Mouse (Mus musculus): ENCODE data around the gene Zfp931. TPM values are rescaled to one million over a fixed set of nuclear protein-coding genes. Genes with fewer than 3 reads are reported as not detected.
"Not testable (repeated sequence)": the region's sequence is repeated elsewhere in the genome, so short reads cannot be mapped to it uniquely, and the experiment has no call there.

The Zfp931 gene
- polyA plus RNA-seq, 1 experiment from 2014 or later, result 18.8 TPM

GRCm38 (mm10) chr2:178023011-178023611, 55.2 kb downstream of the Zfp931 start, which contains the start of gene Zfp971:
TSS of gene Zfp971 (plus strand) at chr2:178023284.
- not testable (repeated sequence) for H3K36me3 ChIP-seq (ENCODE audit: control insufficient read depth, insufficient read depth, low read length); H3K9me3 ChIP-seq (replicated peaks; ENCODE audit: control insufficient read depth, low read length); ATAC-seq (ENCODE audit: insufficient read depth, low FRiP score); H3K27me3 ChIP-seq (ENCODE audit: control insufficient read depth, insufficient read depth, low read length); H3K4me1 ChIP-seq (ENCODE audit: control insufficient read depth, insufficient read depth, low read length)
- Histone ChIP-seq H3K27ac (ENCODE audit: low read length) (peak within 1 kb of the TSS; percentile 23; the same call in 1 of the 2 replicates), H3K4me2 (ENCODE audit: low read depth, low read length) (peak within 1 kb of the TSS; percentile 54), H3K4me3 (replicated peaks; ENCODE audit: low read length) (peak within 1 kb of the TSS; percentile 62), H3K9ac (ENCODE audit: low read length) (peak within 1 kb of the TSS; percentile 75)
- WGBS, result 2% methylated on average over 13 of the region's 15 CpGs

GRCm38 (mm10) chr2:178020773-178021172, 57.5 kb downstream of the Zfp931 start:
- H3K36me3 ChIP-seq (ENCODE audit: control insufficient read depth, insufficient read depth, low read length); H3K9me3 ChIP-seq (replicated peaks; ENCODE audit: control insufficient read depth, low read length); H3K27me3 ChIP-seq (ENCODE audit: control insufficient read depth, insufficient read depth, low read length); H3K27ac ChIP-seq (ENCODE audit: low read length); ATAC-seq (ENCODE audit: insufficient read depth, low FRiP score); H3K4me1 ChIP-seq (ENCODE audit: control insufficient read depth, insufficient read depth, low read length); H3K9ac ChIP-seq (ENCODE audit: low read length); H3K4me3 ChIP-seq (replicated peaks; ENCODE audit: low read length); H3K4me2 ChIP-seq (ENCODE audit: low read depth, low read length): not testable (repeated sequence)
- 73% methylated on average over 8 of the region's 8 CpGs for WGBS

GRCm38 (mm10) chr2:178019486-178019885, 58.8 kb downstream of the Zfp931 start:
- H3K4me3 ChIP-seq (replicated peaks; ENCODE audit: low read length); ATAC-seq (ENCODE audit: insufficient read depth, low FRiP score); H3K36me3 ChIP-seq (ENCODE audit: control insufficient read depth, insufficient read depth, low read length); H3K9ac ChIP-seq (ENCODE audit: low read length); H3K9me3 ChIP-seq (replicated peaks; ENCODE audit: control insufficient read depth, low read length); H3K4me1 ChIP-seq (ENCODE audit: control insufficient read depth, insufficient read depth, low read length); H3K27me3 ChIP-seq (ENCODE audit: control insufficient read depth, insufficient read depth, low read length); H3K27ac ChIP-seq (ENCODE audit: low read length); H3K4me2 ChIP-seq (ENCODE audit: low read depth, low read length): not testable (repeated sequence)
- WGBS, result 82% methylated on average over 3 of the region's 3 CpGs

Other genes with a start within 250 kb of the Zfp931 start
- gene Gm14325, start 238.1 kb downstream of the Zfp931 start, polyA plus RNA-seq (2015; fragmentation: Nextera tagmentation; extraction: Ambion mirVana), result 37.6 and 39.9 TPM in 2 replicates
- gene Gm14327, start 181.4 kb downstream of the Zfp931 start, polyA plus RNA-seq (2015; fragmentation: Nextera tagmentation; extraction: Ambion mirVana), result 4.3 and 4.6 TPM in 2 replicates
- gene Zfp972, start 152.9 kb downstream of the Zfp931 start, polyA plus RNA-seq (2015; fragmentation: Nextera tagmentation; extraction: Ambion mirVana), result 0.75 and 2.4 TPM in 2 replicates
- 15.8 and 17.7 TPM in 2 replicates for gene Gm14326, start 121.2 kb downstream of the Zfp931 start, polyA plus RNA-seq (2015; fragmentation: Nextera tagmentation; extraction: Ambion mirVana)
- 12.8 and 14.8 TPM in 2 replicates for gene Zfp971, start 55.2 kb downstream of the Zfp931 start, polyA plus RNA-seq (2015; fragmentation: Nextera tagmentation; extraction: Ambion mirVana)
- 1.9 and 3.2 TPM in 2 replicates for gene Phactr3, start 40.5 kb upstream of the Zfp931 start, polyA plus RNA-seq (2015; fragmentation: Nextera tagmentation; extraction: Ambion mirVana)